Mouse (Mus musculus) olfactory bulb, adult 2 months (tissue): Measurements from ENCODE around the gene H2-Ab1. TPM values are rescaled to one million over a fixed set of nuclear protein-coding genes. Genes with fewer than 3 reads are reported as not detected.

Source experiments
- H3K27ac ChIP-seq: fragments of 200-500 bp; 2 replicates; pipeline ENCODE4 v1.5.1; 2012; ENCODE audit warnings: low read depth, low read length; ENCODE audit not compliant: insufficient read depth
- H3K4me1 ChIP-seq: fragments of 200-500 bp; 2 replicates; pipeline ENCODE4 v1.6.1; 2012; ENCODE audit warnings: low read length; ENCODE audit not compliant: control insufficient read depth, insufficient read depth
- H3K4me3 ChIP-seq: fragments of 200-500 bp; 2 replicates; pipeline ENCODE4 v1.5.1; 2012; ENCODE audit warnings: mild to moderate bottlenecking, low read depth, low read length, moderate library complexity; ENCODE audit not compliant: insufficient read depth
- CTCF ChIP-seq: fragments of 200-500 bp; IDR thresholded peaks from 2 replicates; pipeline ENCODE4 v1.5.1; 2012; ENCODE audit warnings: low read depth, mild to moderate bottlenecking, low read length, moderate library complexity; ENCODE audit not compliant: insufficient read depth
- POLR2A ChIP-seq: fragments of 200-500 bp; IDR thresholded peaks from 2 replicates; pipeline ENCODE4 v1.6.1; 2012; ENCODE audit warnings: mild to moderate bottlenecking, low read depth, low read length, moderate library complexity; ENCODE audit not compliant: insufficient read depth
- WGBS: fragments of 180-500 bp; shearing (Covaris S2); methylation state at CpG from one replicate; pipeline ENCODE4 v1.1.7; 2018; 5-methylcytosine and 5-hydroxymethylcytosine counted together
- polyA plus RNA-seq: library from polyadenylated mRNA; stranded (reverse); fragments of >200 nt; gene quantifications from 2 replicates; pipeline ENCODE4 v1.2.4, GENCODE M21; 2012; ENCODE audit warnings: low replicate concordance; ENCODE audit not compliant: missing spikeins, insufficient read depth, insufficient read length

Gene H2-Ab1
- polyA plus RNA-seq, 1 experiment = not detected

DNA sequence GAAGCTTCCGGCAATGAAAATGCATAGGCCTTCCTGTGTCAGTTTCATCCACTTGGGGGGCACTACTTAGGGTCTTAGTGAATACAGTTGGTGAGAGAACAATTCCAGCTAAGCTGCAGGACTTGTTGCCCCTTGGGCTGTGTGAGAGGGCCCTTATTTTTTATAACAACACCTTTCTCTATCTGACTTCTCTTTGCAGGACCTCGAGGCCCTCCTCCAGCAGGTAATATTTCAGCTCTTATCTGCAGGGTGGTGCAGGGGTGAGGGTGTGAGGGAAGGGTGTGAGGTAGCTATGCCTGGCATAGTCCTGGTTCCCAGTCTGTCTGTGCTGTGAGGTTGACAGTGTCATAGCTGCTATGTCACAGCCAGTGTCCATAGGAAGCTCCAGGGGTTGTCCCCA, 10.8 kb downstream of the H2-Ab1 start:
- 81% methylated on average over 2 of the region's 2 CpGs for WGBS
- H3K27ac ChIP-seq = no peak overlapping the region
- H3K4me1 ChIP-seq = peaks cover 17% of the 10 kb centered on the region
- TF ChIP-seq CTCF (no peak), POLR2A (no peak)
- no peak overlapping the region for H3K4me3 ChIP-seq

DNA sequence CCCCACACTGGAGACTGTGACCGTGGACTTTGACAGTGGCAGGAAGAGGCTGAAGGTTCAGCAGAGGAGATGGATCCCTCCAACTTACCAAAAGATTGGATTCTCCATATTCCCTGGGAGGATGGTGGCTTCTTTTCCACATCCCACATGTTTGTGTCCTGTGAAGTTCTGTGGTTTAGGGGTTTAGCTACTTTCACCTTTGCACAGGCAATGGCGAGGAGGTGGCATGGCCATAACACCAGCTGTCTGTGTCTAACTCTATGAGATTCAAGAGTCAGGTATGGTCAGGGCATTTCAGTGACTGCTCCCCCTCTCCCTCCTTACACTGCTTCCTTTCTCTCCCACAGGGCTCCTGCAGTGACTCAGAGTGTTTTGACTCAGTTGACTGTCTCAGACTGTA, 11.3 kb downstream of the H2-Ab1 start:
- peaks cover 12% of the 10 kb centered on the region for H3K4me1 ChIP-seq
- no peak overlapping the region for H3K4me3 ChIP-seq
- TF ChIP-seq CTCF (no peak), POLR2A (no peak)
- H3K27ac ChIP-seq = no peak overlapping the region
- 94% methylated on average over 2 of the region's 2 CpGs for WGBS

DNA sequence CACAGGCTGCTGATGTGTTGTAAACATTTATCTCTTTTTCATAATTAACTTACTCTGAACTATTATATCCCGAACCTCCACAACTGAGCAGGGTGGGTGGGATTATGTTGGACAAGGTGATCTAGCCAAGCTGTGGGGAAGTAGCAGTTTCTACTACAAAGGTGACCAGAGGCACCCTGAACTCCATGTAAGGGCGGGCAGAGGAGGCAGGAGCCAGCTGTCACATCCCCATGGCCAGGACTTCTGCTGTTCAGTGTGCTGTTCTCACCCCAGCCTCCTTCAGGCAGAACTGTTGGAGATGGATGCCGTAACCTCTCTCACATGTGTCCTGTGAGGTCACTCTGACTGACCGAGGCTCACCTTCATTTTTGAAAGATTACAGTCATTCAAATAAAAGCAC, 12.3 kb downstream of the H2-Ab1 start:
- Histone ChIP-seq H3K4me3 (no peak overlapping the region), H3K27ac (no peak overlapping the region), H3K4me1 (peaks cover 4% of the 10 kb centered on the region)
- WGBS = 81% methylated on average over 4 of the region's 4 CpGs
- TF ChIP-seq CTCF (no peak), POLR2A (no peak)

DNA sequence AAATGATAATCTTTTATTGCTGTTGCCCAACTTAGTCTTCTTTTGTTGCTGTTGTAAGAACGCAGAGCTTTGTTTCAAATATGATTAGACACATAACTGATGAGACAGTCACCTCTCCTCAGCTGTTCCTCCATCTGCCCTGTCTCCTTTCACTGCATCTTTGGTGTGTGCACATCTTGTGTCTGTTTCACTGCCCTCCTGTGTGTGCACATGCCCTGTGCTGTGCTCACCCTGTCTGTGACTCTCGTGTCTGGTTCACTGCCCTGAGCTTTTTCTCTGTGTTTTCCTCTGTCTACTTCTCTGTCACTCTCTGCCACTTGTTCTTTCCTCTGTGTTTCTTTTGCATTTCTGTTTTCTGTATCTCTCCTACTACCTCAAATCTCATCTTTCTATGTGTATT, 12.7 kb downstream of the H2-Ab1 start:
- peaks cover under 1% of the 10 kb centered on the region; the same call in 1 of the 2 replicates for H3K4me1 ChIP-seq
- no peak for TF ChIP-seq CTCF
- TF ChIP-seq POLR2A = no peak
- H3K4me3 ChIP-seq = no peak overlapping the region
- H3K27ac ChIP-seq = no peak overlapping the region
- 82% methylated on average over 2 of the region's 2 CpGs for WGBS

DNA sequence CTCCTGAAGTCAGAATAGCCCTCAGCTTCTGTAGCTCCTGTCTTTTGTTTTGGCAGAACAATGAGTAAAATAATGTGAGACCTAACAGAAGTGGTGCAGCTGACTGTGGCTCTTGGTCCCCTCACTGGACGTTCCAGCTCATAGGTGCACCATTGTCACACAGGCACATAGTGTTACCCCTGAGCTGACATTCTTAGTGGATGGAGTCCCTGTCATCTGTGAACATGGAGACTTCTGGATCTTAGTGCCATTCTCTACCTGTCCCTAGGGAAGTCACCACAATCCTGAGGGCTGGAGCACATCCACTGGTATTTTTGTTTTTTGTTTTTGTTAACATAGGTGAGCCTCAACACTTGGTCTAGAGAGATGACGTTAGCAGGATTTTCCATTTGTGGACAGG, 13.5 kb downstream of the H2-Ab1 start:
- TF ChIP-seq CTCF (no peak), POLR2A (no peak)
- H3K4me1 ChIP-seq = no peaks in the 10 kb centered on the region
- no peak overlapping the region for H3K4me3 ChIP-seq
- no peak overlapping the region for H3K27ac ChIP-seq
- WGBS = 74% methylated on average over 2 of the region's 2 CpGs

DNA sequence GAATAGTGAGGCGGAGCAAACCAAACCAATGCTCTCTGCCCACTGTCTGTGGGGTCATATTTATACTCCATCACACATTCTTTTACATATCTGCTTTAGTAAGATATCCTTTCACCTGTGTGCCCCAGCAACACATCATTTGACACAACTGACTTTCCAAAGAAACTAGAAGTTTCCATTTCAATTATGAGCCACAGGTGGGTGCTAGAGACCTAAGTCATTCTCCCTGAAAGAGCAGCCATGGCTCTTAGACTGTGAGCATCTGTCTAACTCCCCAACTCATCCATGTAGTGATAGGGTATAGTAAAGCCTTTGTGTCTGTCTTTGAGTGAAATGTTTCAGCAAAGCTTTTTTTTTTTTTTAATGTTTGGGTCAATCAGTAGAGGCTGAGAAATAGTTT, 14.6 kb downstream of the H2-Ab1 start:
- H3K4me3 ChIP-seq = no peak overlapping the region
- WGBS = 97% methylated on average over 1 of the region's 1 CpGs
- no peak for TF ChIP-seq CTCF
- no peak for TF ChIP-seq POLR2A
- H3K27ac ChIP-seq = no peak overlapping the region
- no peaks in the 10 kb centered on the region for H3K4me1 ChIP-seq

DNA sequence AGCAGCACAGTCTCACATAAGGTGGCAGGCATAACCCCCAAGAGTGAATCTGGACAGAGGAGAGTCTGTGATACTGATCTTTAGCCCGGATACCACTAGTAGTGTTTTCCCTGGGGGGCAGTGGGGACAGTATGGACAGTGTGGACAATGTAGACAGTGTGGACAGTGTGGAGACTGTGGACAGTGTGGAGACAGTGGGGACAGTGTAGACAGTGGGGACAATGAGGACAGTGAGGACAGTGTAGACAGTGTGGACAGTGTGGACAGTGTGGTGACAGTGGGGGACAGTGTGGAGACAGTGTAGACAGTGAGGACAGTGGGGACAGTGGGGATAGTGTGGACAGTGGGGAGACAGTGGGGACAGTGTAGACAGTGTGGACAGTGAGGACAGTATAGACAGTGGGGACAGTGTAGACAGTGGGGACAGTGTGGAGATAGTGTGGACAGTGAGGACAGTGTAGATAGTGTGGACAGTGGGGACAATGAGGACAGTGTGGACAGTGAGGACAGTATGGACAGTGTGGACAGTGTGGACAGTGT, 23.1 kb downstream of the H2-Ab1 start:
- WGBS = 78% methylated on average over 1 of the region's 1 CpGs

DNA sequence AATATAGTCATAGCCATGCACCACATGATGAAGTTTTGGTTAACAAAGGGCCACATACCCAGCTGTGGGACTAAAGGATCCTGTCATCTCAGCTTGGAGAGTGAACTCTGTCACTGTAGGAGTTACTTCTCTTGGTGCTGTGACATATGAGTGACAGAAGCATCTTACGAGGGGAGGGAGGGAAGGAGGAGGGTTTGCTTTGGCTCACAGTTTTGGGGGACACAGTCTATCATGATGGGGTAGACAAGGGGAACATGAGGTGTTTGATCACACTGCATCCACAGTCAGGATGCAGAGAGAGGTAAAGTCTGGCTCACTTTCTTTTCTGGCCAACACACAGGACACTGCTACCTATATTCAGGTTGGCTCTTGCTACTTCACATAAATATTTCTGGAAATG, 24.3 kb downstream of the H2-Ab1 start:
- no peak overlapping the region for H3K27ac ChIP-seq
- TF ChIP-seq POLR2A (no peak), CTCF (no peak)
- H3K4me1 ChIP-seq = no peaks in the 10 kb centered on the region
- no peak overlapping the region for H3K4me3 ChIP-seq
- 78% methylated on average over 1 of the region's 1 CpGs for WGBS

More for the DNA sequence above, 23.1 kb downstream of the H2-Ab1 start:
- H3K4me3 ChIP-seq = no peak overlapping the region
- no peak for TF ChIP-seq POLR2A
- TF ChIP-seq CTCF = no peak
- H3K4me1 ChIP-seq = no peaks in the 10 kb centered on the region
- H3K27ac ChIP-seq = no peak overlapping the region

DNA sequence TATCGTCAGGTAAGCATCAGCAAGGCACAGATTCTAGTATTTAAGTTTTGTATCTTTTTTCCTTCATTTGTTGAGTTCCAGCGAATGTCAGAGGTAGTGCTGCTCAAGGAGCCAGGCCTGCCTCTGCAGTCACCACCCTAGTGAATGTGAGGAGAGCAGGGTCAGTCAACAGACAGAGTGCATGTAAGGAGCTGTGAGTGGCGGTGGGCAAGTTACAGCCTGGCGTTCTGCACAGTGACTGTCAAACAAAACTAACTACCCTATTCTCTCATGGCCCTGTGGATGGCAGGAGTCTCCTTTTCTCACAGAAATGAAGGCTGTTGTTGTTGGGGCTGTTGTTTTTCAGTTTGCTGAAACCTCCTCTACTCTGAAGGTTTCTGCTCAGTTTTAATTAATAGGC, 27.9 kb downstream of the H2-Ab1 start:
- H3K27ac ChIP-seq = no peak overlapping the region
- 77% methylated on average over 4 of the region's 4 CpGs for WGBS
- H3K4me3 ChIP-seq = no peak overlapping the region
- H3K4me1 ChIP-seq = no peaks in the 10 kb centered on the region
- TF ChIP-seq CTCF (no peak), POLR2A (no peak)

DNA sequence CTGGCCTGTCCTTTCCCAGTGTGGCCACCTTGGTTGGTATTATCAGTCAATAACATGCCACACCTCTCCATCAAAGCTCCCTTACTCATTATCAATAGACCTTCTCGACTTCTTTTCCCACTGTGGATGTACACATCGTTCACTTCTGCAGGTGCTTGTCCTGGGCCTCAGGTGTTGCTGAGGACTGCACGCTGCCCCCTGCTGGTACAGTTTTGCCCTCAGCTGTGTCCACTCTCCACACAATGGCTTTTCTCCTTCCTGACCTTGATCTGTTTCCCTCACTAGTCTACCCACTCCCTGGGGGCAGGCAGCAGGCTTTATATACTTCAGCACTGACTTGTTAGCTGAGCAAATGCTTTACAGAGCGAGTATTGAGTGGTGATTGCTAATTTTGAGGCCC, 28.4 kb downstream of the H2-Ab1 start:
- Histone ChIP-seq H3K27ac (no peak overlapping the region), H3K4me1 (no peaks in the 10 kb centered on the region), H3K4me3 (no peak overlapping the region)
- TF ChIP-seq CTCF (no peak), POLR2A (no peak)
- WGBS = 41% methylated on average over 4 of the region's 4 CpGs
